Mouse (Mus musculus): ENCODE measurements around the gene Pkp1.

GRCm38 (mm10) chr1:135857137-135857775 is 61.8 kb downstream of the Pkp1 start:
- no peak for TF ChIP-seq CTCF (IDR thresholded peaks at IDR 0.05; ENCODE audit: control insufficient read depth, insufficient read depth, insufficient read length)
- no peak for TF ChIP-seq FOSL1 (IDR thresholded peaks at IDR 0.05; ENCODE audit: insufficient read depth, low read length, poor library complexity, severe bottlenecking)
- no peak for TF ChIP-seq MYOD1 (IDR thresholded peaks at IDR 0.05; ENCODE audit: control insufficient read depth, insufficient read length, low read depth)
- no peak for TF ChIP-seq CEBPB (IDR thresholded peaks at IDR 0.05; ENCODE audit: low read depth)
